In the genomic region with DNA sequence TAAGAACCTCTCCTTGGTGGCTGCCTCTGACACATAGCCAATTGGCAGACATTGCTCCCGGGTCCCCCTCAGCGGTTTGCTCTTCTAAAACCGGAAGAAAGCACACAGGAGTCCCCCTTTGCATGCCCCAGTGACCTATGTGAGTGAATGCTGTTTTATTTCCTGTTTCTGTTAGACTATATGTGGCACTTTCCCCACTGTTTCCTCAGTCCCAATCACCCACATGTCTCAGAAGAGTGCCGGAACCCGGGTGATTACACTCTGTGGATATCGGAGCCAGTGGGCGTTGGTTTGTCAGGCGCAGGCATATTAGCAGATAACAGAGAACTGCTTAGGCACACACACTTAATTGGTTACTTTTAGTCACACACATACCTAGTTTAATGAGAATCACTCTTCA, we compare ENCODE assay signal across 12 mouse cellular contexts.
DNase-seq lines count a peak whose midpoint lies in the region; ATAC-seq lines count a peak whose summit lies in the region.
"Had no signal": no experiment of that assay in that cellular context is flagged by ENCODE, and none has a peak within 500 bp of the region (broad histone marks: within the 10 kb centered on the region; RNA-seq: fewer than 3 reads in every experiment).

No protein-coding gene starts in this region.

- no peak overlapping the region for H3K4me2 ChIP-seq in liver, embryonic 16.5 days (ENCODE audit: low read depth, low read length)
- no peak overlapping the region for H3K4me2 ChIP-seq in hindbrain, embryonic 11.5 days (replicated peaks; ENCODE audit: low read depth, low read length)

- DNase-seq in heart, adult 11 months, result peak; percentile 60
- no peak for DNase-seq in heart, adult 8-10 months (ENCODE audit: low spot score)
- DNase-seq in thymus, postnatal 10 days (ENCODE audit: low spot score in 2 of 2), result peak; percentile 22 to 32
- no peak for DNase-seq in hindbrain, embryonic 11.5 days (ENCODE audit: low spot score)
- no peak for DNase-seq in cerebellum, adult 9-10 months
- no peak for DNase-seq in right cerebral cortex, postnatal 36 days (ENCODE audit: low spot score in 2 of 2)
- DNase-seq: kidney, adult 9 months; lung, adult 18-20 months had no signal

- no peaks in the 10 kb centered on the region for H3K27me3 ChIP-seq in liver, embryonic 16.5 days (ENCODE audit: control insufficient read depth, insufficient read depth, low read depth, low read length)
- no peaks in the 10 kb centered on the region for H3K27me3 ChIP-seq in hindbrain, embryonic 11.5 days (ENCODE audit: control insufficient read depth, insufficient read depth, low read length)

- H3K27ac ChIP-seq in liver, embryonic 16.5 days (ENCODE audit: low read length), result no peak overlapping the region
- no peak overlapping the region for H3K27ac ChIP-seq in hindbrain, embryonic 11.5 days (ENCODE audit: low read depth, low read length)

- H3K4me3 ChIP-seq in liver, embryonic 16.5 days (ENCODE audit: low read depth, low read length), result no peak overlapping the region
- no peak overlapping the region for H3K4me3 ChIP-seq in hindbrain, embryonic 11.5 days (ENCODE audit: low read depth, low read length)
- H3K4me3 ChIP-seq: erythroblast, embryonic 14.5 days had no signal

- no peak overlapping the region for H3K9ac ChIP-seq in liver, embryonic 16.5 days (ENCODE audit: low read depth, low read length)
- no peak overlapping the region for H3K9ac ChIP-seq in hindbrain, embryonic 11.5 days (ENCODE audit: low read depth, low read length)

- H3K4me1 ChIP-seq in liver, embryonic 16.5 days (ENCODE audit: control insufficient read depth, low read depth, low read length), result no peaks in the 10 kb centered on the region
- H3K4me1 ChIP-seq in hindbrain, embryonic 11.5 days (replicated peaks; ENCODE audit: control insufficient read depth, insufficient read depth, low read length), result no peaks in the 10 kb centered on the region

- no peaks in the 10 kb centered on the region for H3K9me3 ChIP-seq in liver, embryonic 16.5 days (replicated peaks; ENCODE audit: control insufficient read depth, low read length)
- no peaks in the 10 kb centered on the region for H3K9me3 ChIP-seq in hindbrain, embryonic 11.5 days (ENCODE audit: control insufficient read depth, low read length)

- peak; percentile 75 for ATAC-seq in erythroid progenitor cell, adult 5-6 weeks (replicated peaks; ENCODE audit: low FRiP score, poor library complexity, severe bottlenecking)
- peak; percentile 67 for ATAC-seq in liver, embryonic 16.5 days (ENCODE audit: low read depth)
- no peak for ATAC-seq in hindbrain, embryonic 11.5 days (ENCODE audit: low FRiP score)
- ATAC-seq: midbrain, embryonic 16.5 days had no signal

- no peaks in the 10 kb centered on the region for H3K36me3 ChIP-seq in liver, embryonic 16.5 days (ENCODE audit: control insufficient read depth, insufficient read depth)
- no peaks in the 10 kb centered on the region for H3K36me3 ChIP-seq in hindbrain, embryonic 11.5 days (ENCODE audit: control insufficient read depth, insufficient read depth, low read length)

- 35% methylated on average over 8 of the region's 8 CpGs for WGBS in liver, embryonic 16.5 days (ENCODE audit: insufficient replicate concordance)
- WGBS in hindbrain, embryonic 11.5 days, result 84% methylated on average over 8 of the region's 8 CpGs

Comparison
In these comparisons a context has a peak if more than half of its experiments do, and no peak if none do; other contexts are left out.
1. DNase-seq: peak in heart, adult 11 months (single experiment) and thymus, postnatal 10 days (2 of 2); none in heart, adult 8-10 months (single experiment), hindbrain, embryonic 11.5 days (single experiment), cerebellum, adult 9-10 months (single experiment) and right cerebral cortex, postnatal 36 days (0 of 2).